Mouse (Mus musculus) limb, embryonic 11.5 days (tissue): ENCODE measurements around the gene Frmd4a. TPM values are rescaled to one million over a fixed set of nuclear protein-coding genes. Genes with fewer than 3 reads are reported as not detected.

Experiments
- ATAC-seq: fragments of 200-750 bp; cut with Nextera tagmentation; 2 replicates; pipeline ENCODE4 v1.8.0; 2017; ENCODE audit warnings: low read depth; ENCODE audit not compliant: insufficient number of reproducible peaks, low FRiP score, low TSS enrichment
- DNase-seq: peaks from one replicate; pipeline ENCODE4 v3.0.0-alpha.2; 2015; ENCODE audit warnings: low spot score
- H3K27ac ChIP-seq: fragments of 300-500 bp; sonication (generic); replicated peaks from 2 replicates; pipeline ENCODE4 v1.5.1; 2014; ENCODE audit warnings: low read depth, mild to moderate bottlenecking, low read length
- H3K27me3 ChIP-seq: fragments of 300-500 bp; sonication (generic); 2 replicates; pipeline ENCODE4 v1.6.1; 2014; ENCODE audit warnings: mild to moderate bottlenecking, low read length, mixed read lengths; ENCODE audit not compliant: control insufficient read depth, insufficient read depth
- H3K36me3 ChIP-seq: fragments of 300-500 bp; sonication (generic); 2 replicates; pipeline ENCODE4 v1.6.1; 2014; ENCODE audit warnings: mild to moderate bottlenecking, low read length, moderate library complexity, mixed read lengths; ENCODE audit not compliant: control insufficient read depth, insufficient read depth
- H3K4me1 ChIP-seq: fragments of 300-500 bp; sonication (generic); 2 replicates; pipeline ENCODE4 v1.6.1; 2014; ENCODE audit warnings: low read length, mixed read lengths; ENCODE audit not compliant: control insufficient read depth, insufficient read depth
- H3K4me2 ChIP-seq: fragments of 300-500 bp; sonication (generic); 2 replicates; pipeline ENCODE4 v1.6.1; 2014; ENCODE audit warnings: low read depth, mild to moderate bottlenecking, moderate library complexity; ENCODE audit not compliant: severe bottlenecking
- H3K4me3 ChIP-seq: fragments of 300-500 bp; sonication (generic); 2 replicates; pipeline ENCODE4 v1.5.1; 2014; ENCODE audit warnings: low read depth, low read length
- H3K9ac ChIP-seq: fragments of 300-500 bp; sonication (generic); 2 replicates; pipeline ENCODE4 v1.6.1; 2014; ENCODE audit warnings: mild to moderate bottlenecking, low read length
- H3K9me3 ChIP-seq: fragments of 300-500 bp; sonication (generic); 2 replicates; pipeline ENCODE4 v1.6.1; 2016; ENCODE audit warnings: low read length; ENCODE audit not compliant: control insufficient read depth
- WGBS: fragments of 180-500 bp; shearing (Covaris S2); extraction: QIAGEN DNeasy Blood & Tissue Kit; methylation state at CpG from one replicate; pipeline ENCODE4 v1.1.7; 2014; 5-methylcytosine and 5-hydroxymethylcytosine counted together
- polyA plus RNA-seq: library from polyadenylated mRNA; unstranded; fragments of >200 nt; fragmentation: Nextera tagmentation; extraction: Ambion mirVana; gene quantifications from 2 replicates; pipeline ENCODE4 v1.2.1, GENCODE M21; 2014

The Frmd4a gene
- polyA plus RNA-seq, 1 experiment from 2014 or later = 65.3 TPM

DNA sequence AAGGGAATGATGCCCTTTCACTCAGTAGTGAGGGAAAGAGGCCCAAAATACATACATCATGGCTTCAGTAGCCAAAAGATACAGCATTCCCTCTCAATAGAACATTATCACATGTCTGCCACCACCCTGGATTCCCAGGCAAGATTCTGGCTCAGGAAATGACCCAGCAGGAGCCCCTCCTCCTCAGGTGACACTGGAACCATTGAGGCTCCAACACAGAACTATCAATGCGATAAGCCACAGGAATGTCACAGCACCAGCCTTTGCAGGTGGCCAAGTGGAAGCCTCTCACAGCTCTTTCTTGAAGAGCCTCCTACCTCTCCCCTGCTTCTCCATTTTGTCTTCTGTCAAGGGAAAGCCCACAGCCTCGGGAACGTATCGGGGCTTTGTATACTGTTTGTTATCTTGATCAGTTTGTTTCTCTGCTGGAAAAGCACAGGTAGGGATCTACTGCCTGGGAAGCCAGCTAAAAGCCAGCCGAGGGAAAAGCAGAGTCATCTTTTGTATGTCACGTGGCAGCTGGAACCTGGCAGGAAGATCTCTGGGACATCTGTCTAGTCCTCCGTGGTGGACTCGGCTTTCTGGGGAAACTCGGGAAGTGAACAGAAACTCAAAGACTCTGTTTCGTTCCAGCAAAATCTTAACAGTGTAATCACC, 491.6 kb downstream of the Frmd4a start:
- H3K27me3 ChIP-seq = no peaks in the 10 kb centered on the region
- 89% methylated on average over 10 of the region's 10 CpGs for WGBS
- no peaks in the 10 kb centered on the region for H3K4me1 ChIP-seq
- H3K9ac ChIP-seq = no peak overlapping the region
- no peaks in the 10 kb centered on the region for H3K9me3 ChIP-seq
- no peak overlapping the region for H3K4me2 ChIP-seq
- no peak overlapping the region for H3K4me3 ChIP-seq
- no peaks in the 10 kb centered on the region for H3K36me3 ChIP-seq
- ATAC-seq = no peak
- DNase-seq = no peak
- H3K27ac ChIP-seq = no peak overlapping the region

DNA sequence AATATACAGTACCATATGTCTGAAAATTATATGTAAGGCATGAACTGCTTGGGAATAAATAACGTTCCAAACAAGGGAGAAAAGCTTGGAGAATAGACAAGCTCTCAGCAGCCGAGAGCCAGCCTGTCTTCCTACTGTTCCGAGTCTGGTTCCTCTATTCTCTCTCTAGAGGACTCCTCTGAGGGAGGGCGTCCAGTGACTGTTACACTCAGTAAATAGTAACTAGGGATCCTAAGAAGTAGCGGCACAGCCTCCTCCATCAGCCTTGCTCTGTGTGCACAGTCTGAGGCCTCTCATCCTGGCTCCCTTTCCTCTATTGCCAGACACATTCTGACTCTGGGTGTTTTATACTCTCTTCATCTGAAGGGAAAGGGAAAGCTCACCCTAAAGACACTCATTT, 492.2 kb downstream of the Frmd4a start:
- Histone ChIP-seq H3K27me3 (no peaks in the 10 kb centered on the region), H3K4me1 (no peaks in the 10 kb centered on the region), H3K9me3 (no peaks in the 10 kb centered on the region), H3K4me2 (no peak overlapping the region), H3K9ac (no peak overlapping the region), H3K27ac (no peak overlapping the region), H3K4me3 (no peak overlapping the region), H3K36me3 (no peaks in the 10 kb centered on the region)
- DNase-seq (no peak), ATAC-seq (no peak)
- 77% methylated on average over 5 of the region's 5 CpGs for WGBS

DNA sequence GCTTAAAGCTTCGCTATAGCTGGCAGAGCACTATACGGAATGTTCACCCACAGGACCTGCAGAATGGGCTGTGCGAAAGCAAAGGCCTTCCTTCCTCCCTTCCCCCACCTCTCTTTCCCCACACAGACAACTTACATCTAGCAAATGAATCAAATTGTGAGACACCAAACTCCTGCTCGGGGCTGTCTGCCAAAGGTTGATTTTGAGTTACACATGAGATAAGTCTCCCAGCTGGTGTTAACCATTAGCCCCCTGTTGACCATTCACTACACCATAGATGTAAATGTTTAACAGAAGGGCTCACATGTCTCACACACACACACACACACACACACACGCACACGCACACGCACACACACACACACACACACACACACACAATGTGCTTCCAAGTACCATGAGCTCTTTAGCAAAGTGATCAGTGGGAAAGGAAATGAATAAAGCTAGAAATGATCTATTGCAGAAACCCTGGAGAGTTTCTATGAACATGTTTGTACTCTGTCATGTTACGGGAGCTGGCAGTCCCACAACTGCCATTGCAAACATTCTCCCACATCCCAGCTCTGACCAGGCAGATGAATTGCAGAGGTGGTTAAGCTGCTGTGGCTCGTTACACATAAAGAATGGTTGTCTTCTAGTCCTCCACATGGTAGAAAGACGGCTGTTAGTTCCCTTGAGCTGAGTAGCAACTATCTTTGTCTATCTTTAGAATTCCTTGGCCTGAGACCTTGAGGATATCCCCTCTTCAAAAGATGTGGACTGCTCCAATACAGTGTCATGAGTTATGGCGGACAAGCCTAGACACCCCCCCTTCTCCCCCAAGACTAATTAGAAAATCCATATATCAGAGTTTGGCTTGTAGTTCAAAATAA, 492.9 kb downstream of the Frmd4a start:
- DNase-seq (no peak), ATAC-seq (no peak)
- no peak overlapping the region for H3K27ac ChIP-seq
- WGBS = 73% methylated on average over 11 of the region's 11 CpGs
- H3K4me1 ChIP-seq = no peaks in the 10 kb centered on the region
- H3K4me2 ChIP-seq = no peak overlapping the region
- H3K9ac ChIP-seq = no peak overlapping the region
- H3K9me3 ChIP-seq = no peaks in the 10 kb centered on the region
- no peaks in the 10 kb centered on the region for H3K27me3 ChIP-seq
- H3K4me3 ChIP-seq = no peak overlapping the region
- H3K36me3 ChIP-seq = no peaks in the 10 kb centered on the region

DNA sequence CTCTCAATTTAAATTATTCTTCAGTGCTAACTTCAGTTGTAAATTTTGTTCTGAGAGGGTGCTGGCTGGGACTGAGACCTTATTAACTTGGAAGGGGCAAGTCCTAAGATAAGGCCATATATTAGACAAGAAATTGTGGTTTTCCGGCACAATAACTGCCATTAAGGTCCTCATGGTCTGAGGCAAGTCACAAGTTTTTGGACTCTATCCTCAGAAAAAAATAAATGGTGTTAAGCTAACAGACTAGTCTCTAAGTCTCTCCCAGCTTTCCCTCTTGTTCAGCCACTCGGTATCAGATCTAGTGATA, 493.5 kb downstream of the Frmd4a start:
- ATAC-seq (no peak), DNase-seq (no peak)
- 93% methylated on average over 2 of the region's 2 CpGs for WGBS

DNA sequence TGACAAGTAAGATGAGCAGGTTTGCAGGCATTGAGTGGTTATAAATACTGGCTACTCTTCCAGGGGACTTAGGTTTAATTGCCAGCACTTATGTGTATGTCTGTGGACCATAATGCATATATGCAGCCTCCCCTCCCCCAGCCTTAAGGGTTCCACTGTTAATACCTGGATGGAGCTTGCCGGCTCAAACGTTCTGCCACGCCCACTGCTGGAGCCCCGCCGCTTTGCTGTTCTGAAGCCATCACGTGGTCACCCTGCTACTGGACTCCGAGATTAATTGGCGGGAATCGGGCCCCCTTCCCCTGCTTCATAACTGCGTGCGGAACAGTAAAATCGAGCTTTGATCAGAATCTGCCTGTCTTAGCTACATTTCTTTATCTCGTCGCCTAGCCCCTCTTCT, 495.1 kb downstream of the Frmd4a start:
- H3K27me3 ChIP-seq = no peaks in the 10 kb centered on the region
- no peaks in the 10 kb centered on the region for H3K9me3 ChIP-seq
- no peak overlapping the region for H3K27ac ChIP-seq
- peaks cover 5% of the 10 kb centered on the region; the same call in 1 of the 2 replicates for H3K4me1 ChIP-seq
- DNase-seq = no peak
- no peak overlapping the region for H3K9ac ChIP-seq
- WGBS = 50% methylated on average over 14 of the region's 14 CpGs
- ATAC-seq = no peak
- H3K4me2 ChIP-seq = no peak overlapping the region
- no peak overlapping the region for H3K4me3 ChIP-seq
- H3K36me3 ChIP-seq = no peaks in the 10 kb centered on the region

More for the DNA sequence above, 493.5 kb downstream of the Frmd4a start:
- Histone ChIP-seq H3K4me3 (no peak overlapping the region), H3K27ac (no peak overlapping the region), H3K27me3 (no peaks in the 10 kb centered on the region), H3K9me3 (no peaks in the 10 kb centered on the region), H3K36me3 (no peaks in the 10 kb centered on the region), H3K4me1 (no peaks in the 10 kb centered on the region), H3K9ac (no peak overlapping the region), H3K4me2 (no peak overlapping the region)

DNA sequence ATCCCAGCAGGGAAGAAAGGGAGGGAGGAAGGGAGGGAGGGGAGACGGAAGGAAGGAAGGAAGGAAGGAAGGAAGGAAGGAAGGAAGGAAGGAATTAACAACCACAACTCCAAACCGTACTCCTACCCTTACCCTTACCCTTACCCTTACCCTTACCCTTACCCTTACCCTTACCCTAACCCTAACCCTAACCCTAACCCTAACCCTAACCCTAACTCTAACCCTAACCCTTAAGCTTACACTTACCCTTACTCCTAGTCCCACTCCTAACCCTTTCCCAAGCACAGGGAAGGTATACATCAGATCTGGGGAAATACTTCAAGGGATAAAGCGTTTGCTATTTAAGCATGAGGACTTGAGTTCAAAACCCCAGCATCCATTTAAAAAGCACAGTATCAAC, 498.4 kb downstream of the Frmd4a start:
- WGBS = 86% methylated on average over 3 of the region's 3 CpGs
- DNase-seq = no peak
- Histone ChIP-seq H3K4me2 (no peak overlapping the region), H3K9me3 (no peaks in the 10 kb centered on the region), H3K4me3 (no peak overlapping the region), H3K4me1 (peaks cover 6% of the 10 kb centered on the region; the same call in 1 of the 2 replicates), H3K27me3 (no peaks in the 10 kb centered on the region), H3K9ac (no peak overlapping the region), H3K27ac (no peak overlapping the region), H3K36me3 (peaks cover under 1% of the 10 kb centered on the region; the same call in 1 of the 2 replicates)
- ATAC-seq = no peak

DNA sequence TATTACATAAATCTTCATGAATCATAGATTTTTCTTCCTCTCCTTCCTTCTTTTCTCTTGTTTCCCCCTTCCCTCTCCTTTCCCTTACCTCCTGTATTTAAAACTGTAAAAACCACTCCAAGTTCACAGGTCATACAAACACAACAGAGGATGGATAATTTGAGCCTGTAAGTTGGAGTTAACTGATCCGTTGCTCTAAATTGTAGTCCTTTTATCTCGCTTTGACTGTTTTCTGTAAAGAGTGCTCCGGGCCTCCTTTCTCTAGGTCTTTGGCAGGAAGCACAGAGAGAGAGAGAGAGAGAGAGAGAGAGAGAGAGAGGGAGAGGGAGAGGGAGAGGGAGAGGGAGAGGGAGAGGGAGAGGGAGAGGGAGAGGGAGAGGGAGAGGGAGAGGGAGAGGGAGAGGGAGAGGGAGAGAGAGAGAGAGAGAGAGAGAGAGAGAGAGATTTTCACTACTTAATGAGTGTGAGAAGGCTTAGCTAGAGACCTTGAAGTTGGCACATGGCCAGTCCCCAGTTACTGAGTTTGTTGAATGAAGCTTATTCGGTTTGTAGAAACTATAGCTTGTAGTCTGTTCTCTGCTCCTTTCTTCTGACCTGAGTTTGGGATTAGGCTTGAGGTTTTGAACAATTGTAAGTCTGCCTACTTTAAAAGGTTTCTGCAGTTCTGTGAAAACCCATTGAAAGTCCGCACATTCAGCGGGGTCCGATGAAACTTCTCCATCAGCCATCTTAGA, 499.5 kb downstream of the Frmd4a start:
- Histone ChIP-seq H3K27me3 (no peaks in the 10 kb centered on the region), H3K27ac (no peak overlapping the region; the same call in 1 of the 2 replicates), H3K4me3 (no peak overlapping the region), H3K4me1 (peaks cover 6% of the 10 kb centered on the region; the same call in 1 of the 2 replicates), H3K9me3 (no peaks in the 10 kb centered on the region), H3K36me3 (peaks cover 4% of the 10 kb centered on the region; the same call in 1 of the 2 replicates), H3K9ac (no peak overlapping the region), H3K4me2 (no peak overlapping the region)
- no peak for ATAC-seq
- 74% methylated on average over 7 of the region's 7 CpGs for WGBS
- no peak for DNase-seq

DNA sequence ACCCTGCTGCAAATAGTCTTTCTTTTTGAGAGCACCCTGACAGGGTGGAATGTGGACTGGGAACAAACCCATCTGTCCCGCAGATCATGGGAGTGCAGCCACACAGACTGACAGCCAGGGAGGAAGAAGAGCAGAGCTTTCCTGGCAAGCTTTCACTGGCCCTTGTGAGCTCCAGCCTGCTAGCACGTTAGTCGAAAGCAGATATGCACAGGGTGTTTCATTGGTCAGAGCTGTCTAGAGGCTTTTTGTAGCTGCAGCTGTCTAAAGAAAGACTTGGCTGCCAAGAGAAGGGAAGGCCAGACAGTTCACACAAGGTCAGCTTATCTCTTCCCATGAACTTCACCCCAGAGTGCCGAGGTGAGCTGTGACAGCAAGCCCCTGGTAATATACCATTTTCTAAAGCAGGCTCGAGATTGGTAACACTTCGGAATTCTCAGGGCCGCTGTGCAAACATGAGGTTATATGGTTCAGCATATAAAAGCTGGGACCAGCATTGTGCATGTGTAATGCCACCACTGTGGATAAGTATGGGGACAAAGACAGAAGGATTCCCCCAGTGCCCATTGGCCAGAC, 500.1 kb downstream of the Frmd4a start:
- DNase-seq = no peak
- ATAC-seq = no peak
- Histone ChIP-seq H3K9ac (no peak overlapping the region), H3K27ac (no peak overlapping the region; the same call in 1 of the 2 replicates), H3K27me3 (no peaks in the 10 kb centered on the region), H3K4me2 (no peak overlapping the region), H3K9me3 (no peaks in the 10 kb centered on the region), H3K36me3 (peaks cover 4% of the 10 kb centered on the region; the same call in 1 of the 2 replicates), H3K4me1 (peaks cover 6% of the 10 kb centered on the region; the same call in 1 of the 2 replicates), H3K4me3 (no peak overlapping the region)
- WGBS = 53% methylated on average over 7 of the region's 7 CpGs
